Mouse (Mus musculus) heart, postnatal 36 days (tissue): ENCODE data around the gene Rgs6. TPM values are rescaled to one million over a fixed set of nuclear protein-coding genes. Genes with fewer than 3 reads are reported as not detected.

ENCODE experiments used
- DNase-seq, 2 experiments: peaks; one replicate each; pipeline ENCODE4 v3.0.0; 2021 to 2022
- intact Hi-C: fragments of 180-260 bp; cut with DNase I; formaldehyde crosslinking; loops from one replicate; pipeline ENCODE4 v1.15.1; 2025
- total RNA-seq, 2 experiments: library from RNA; stranded (reverse); gene quantifications; 2 replicates each; pipeline ENCODE4 v1.2.3; 2021

The Rgs6 gene
- total RNA-seq, 2 experiments from 2014 or later = 10.7 to 11.7 TPM

- DNase-seq = no peak
- intact Hi-C loops = loop anchor here (5.0 kb wide), 1 partner anchor 314 kb away; no protein-coding TSS in a partner anchor
Observed at GRCm38 (mm10) chr12:83112901-83113628, 525.0 kb downstream of the Rgs6 start.

DNA sequence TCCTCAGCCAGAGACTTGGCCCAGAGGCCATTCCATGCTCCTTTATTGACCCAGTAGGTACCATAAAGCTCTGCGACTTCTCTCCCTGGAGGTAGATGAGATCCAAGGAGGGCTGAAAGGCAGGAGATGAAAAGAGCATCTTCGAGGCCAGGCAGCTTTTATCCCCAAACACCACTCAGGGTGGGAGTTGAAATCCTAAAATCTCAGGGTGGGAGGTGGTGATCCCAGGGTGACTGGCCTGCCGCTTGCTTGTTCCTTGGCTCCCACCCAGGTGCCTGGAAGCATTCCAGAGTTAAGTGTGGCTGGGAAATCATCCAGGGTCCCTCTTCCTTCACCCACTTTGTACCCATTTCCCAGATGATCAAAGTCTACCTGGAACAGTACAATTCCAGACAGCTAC lies 525.9 kb downstream of the Rgs6 start:
- intact Hi-C loops = loop anchor here (1.0 to 5.0 kb wide), 3 partner anchors 251 to 388 kb away; no protein-coding TSS in a partner anchor
- DNase-seq = no peak

DNA sequence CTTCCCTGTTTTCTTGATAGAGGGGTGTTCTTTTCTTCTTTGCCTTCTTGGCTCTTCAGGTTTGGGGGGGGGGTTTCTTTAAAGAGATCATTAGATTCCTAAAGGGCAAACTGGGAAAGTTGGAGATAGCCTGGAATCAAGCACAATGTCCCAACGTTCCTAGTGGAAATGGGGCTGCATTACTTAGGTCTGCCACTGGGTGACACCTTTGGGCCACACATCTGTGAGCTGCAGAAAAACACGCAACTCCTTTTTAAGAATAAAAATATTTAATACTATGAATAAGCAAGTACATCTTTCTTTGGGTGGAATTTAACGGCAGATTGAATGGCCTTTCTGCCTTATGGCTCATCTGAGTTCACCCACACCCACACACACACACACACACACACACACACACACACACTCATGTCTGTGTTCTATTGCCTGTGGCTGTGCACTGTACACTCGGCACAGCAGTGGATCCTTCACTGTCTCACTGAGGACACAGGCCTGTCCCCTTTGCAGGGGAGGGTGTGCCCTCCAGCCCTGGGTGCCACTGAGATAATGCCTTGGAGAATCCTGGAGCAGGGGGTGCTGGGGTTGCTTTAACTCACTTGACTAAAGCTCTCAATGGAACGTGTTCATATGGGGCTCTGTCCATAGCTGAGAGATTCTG lies 526.4 kb downstream of the Rgs6 start:
- intact Hi-C loops = loop anchor here (1.0 to 5.0 kb wide), 3 partner anchors 250 to 388 kb away; no protein-coding TSS in a partner anchor
- peak; percentile 54 to 74 for DNase-seq

- no peak for DNase-seq
- intact Hi-C loops = no loop called here
Observed at GRCm38 (mm10) chr12:83124111-83124510, 536.0 kb downstream of the Rgs6 start.

DNA sequence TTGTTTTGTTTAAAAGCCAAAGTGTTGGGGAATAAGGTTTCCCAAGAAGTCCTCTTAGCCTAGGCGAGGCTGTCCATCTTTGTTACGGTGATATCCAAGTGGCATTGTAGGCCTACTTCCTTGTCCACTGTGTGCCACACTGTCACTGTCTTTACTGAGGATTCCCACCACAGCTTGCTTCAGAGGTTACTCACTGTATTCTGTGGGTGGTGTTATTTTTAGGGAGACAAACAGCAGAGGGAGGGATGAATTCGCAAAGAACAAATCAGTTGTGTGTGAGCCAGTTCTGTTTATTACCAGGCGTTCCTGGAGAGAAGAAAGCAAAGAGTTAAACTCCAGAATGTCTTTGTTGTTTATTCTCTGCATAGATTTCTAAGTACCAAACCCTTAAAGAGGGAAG lies 537.2 kb downstream of the Rgs6 start:
- DNase-seq = no peak
- intact Hi-C loops = no loop called here

GRCm38 (mm10) chr12:83126923-83127322 lies 538.8 kb downstream of the Rgs6 start:
- intact Hi-C loops = no loop called here

GRCm38 (mm10) chr12:83127955-83128354 lies 539.9 kb downstream of the Rgs6 start:
- intact Hi-C loops = no loop called here
- no peak for DNase-seq

More at GRCm38 (mm10) chr12:83126923-83127322, 538.8 kb downstream of the Rgs6 start:
- DNase-seq = no peak

DNA sequence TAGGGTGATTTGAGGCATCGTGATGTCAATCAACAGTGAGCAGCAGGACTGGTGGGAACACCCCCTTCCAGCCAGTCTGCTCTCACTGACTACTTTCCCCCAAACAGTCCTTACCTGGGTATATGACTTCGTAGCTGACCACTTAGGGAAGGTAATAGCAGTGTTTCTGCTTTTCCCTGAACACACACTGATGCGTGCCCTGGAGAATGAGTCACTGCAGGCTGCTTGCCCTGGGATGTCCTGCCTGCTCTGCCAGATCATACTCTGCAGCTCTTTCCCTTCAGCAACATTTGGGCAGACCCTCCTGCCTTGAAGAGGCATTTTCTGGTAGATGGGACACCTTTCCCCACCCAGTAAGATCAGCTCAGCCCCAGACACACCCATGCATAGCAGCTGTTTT lies 540.5 kb downstream of the Rgs6 start:
- no peak for DNase-seq
- intact Hi-C loops = no loop called here

DNA sequence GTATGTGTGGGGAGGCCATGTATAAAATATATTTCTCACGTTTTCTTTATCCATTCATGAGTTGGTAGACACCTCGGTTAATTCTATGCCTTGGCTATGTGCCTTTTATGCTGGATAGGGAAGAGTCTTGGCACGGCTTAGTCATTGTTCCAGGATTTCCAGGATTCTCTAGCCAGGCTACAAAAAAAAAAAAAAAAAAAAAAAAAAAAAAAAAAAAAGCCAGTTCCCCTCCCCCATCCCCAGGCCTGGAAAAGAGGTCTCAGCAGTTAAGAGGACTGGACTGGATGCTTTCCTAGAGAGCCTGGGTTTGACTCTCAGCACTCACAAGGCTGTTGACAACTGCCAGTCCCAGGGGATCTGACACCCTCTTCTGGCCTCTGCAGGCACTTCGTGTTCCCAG lies 543.3 kb downstream of the Rgs6 start:
- DNase-seq = no peak
- intact Hi-C loops = no loop called here

DNA sequence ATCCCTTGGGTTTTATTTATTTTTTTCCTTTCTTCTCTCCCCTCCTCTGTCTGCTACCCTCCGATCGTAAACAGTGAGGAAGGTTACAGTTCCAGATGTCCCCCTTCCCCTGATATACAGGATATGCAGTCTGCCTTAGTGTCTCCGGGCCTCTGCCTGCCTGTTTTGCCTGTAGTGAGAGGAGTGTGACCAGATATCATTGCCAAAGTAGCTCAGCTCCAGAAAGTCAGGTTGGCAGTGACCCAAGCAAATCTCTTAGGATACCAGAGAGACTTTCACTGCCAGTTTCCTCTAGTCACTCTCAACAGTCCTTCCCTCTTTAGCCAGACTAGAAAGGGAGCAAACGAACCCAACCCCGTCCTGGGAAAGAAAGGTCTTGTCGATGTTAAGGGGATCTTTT lies 545.7 kb downstream of the Rgs6 start:
- intact Hi-C loops = no loop called here
- DNase-seq = peak; percentile 62 to 69

- intact Hi-C loops = no loop called here
- no peak for DNase-seq
Observed at GRCm38 (mm10) chr12:83136031-83136430, 547.9 kb downstream of the Rgs6 start.

DNA sequence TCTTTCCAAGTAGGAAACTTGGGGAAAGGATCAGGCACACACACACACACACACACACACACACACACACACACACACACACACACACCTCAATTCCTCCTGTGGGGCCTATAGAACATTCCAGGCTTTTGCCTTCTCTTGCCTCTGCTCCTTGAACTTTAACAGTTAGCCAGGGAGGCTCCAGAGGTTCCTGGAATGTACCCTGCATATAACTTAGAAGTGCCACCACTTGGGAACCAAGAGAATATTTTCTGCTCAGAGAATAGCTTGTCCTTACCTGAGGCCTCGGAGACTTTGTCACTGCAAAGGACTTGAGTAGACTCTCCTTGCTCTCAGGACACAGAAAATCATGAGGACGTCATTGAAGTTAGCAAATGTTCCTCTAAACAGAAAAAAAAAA lies 548.4 kb downstream of the Rgs6 start:
- intact Hi-C loops = no loop called here
- DNase-seq = no peak

DNA sequence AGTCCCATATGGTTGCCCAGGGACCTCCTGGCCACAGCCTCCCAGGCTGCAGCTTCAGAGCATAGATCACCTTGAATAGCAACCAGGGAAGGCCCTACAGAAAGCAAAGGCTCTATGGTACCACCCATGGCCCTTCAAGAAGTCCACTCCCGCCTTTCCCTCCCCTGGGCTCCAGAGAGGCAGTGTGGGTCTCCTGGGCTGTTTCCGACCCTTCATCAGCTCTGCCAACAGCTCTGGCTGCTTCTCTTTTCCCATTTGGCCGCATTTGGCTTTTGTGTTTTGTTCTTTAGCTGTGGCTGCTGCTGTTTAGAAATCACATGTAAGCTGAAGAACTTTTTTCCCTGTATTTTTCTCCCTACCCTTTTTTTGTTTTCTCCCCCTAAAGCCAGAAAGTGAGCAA lies 548.9 kb downstream of the Rgs6 start:
- intact Hi-C loops = no loop called here
- no peak for DNase-seq

GRCm38 (mm10) chr12:83141164-83141563 lies 553.1 kb downstream of the Rgs6 start:
- intact Hi-C loops = no loop called here
- DNase-seq = no peak

GRCm38 (mm10) chr12:83142507-83142906 lies 554.4 kb downstream of the Rgs6 start:
- DNase-seq = no peak
- intact Hi-C loops = loop anchor here (2.0 kb wide), 1 partner anchor 20 kb away; no protein-coding TSS in a partner anchor

GRCm38 (mm10) chr12:83143071-83143470 lies 555.0 kb downstream of the Rgs6 start:
- no peak for DNase-seq
- intact Hi-C loops = loop anchor here (2.0 kb wide), 1 partner anchor 20 kb away; no protein-coding TSS in a partner anchor

DNA sequence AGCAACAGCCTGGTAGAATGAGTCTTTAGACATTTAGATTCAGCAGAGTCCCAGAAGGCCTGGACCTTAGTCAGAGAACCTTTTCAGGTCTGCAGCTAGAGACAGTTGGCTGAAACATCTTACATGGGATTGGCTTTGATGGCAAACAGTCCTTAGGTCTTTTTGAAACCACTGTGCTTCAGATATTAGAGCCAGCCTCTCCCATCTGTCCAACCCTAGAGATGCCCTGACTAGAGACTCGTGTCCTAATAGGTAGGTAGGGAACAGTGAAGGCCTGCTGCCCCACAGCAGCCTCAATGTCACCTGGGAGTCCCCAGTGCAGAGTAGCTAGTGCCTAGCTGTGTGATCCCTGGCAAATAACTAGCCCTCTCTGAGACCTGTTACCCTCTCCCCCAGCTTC lies 555.5 kb downstream of the Rgs6 start:
- no peak for DNase-seq
- intact Hi-C loops = loop anchor here (2.0 kb wide), 1 partner anchor 21 kb away; no protein-coding TSS in a partner anchor

GRCm38 (mm10) chr12:83145074-83145473 lies 557.0 kb downstream of the Rgs6 start:
- DNase-seq = no peak
- intact Hi-C loops = no loop called here

GRCm38 (mm10) chr12:83145902-83146301 lies 557.8 kb downstream of the Rgs6 start:
- intact Hi-C loops = no loop called here
- no peak for DNase-seq

- intact Hi-C loops = no loop called here
Observed at GRCm38 (mm10) chr12:83146917-83147316, 558.8 kb downstream of the Rgs6 start.

DNA sequence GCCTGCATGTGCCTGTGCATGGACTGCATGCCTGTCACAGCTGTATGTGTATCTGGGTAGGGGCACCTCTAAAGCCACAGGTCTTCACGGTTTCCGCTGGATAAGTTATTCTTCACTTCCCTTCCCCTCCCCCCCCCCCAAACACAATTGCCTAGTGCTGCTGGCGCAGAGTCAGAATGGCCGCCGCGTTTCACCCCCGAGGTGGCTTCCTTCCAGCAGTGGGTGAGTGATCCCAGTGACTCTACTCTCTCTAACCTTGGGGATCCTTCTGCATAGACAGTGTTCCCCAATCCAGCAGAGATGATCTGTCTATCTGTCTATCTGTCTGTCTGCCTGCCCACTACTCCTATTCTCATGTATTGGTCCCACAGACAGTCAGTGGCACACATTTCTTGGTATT lies 561.9 kb downstream of the Rgs6 start:
- DNase-seq = no peak

More at GRCm38 (mm10) chr12:83146917-83147316, 558.8 kb downstream of the Rgs6 start:
- DNase-seq = no peak

GRCm38 (mm10) chr12:83150813-83151212 lies 562.7 kb downstream of the Rgs6 start:
- no peak for DNase-seq
- intact Hi-C loops = no loop called here

More for the DNA sequence above, 561.9 kb downstream of the Rgs6 start:
- intact Hi-C loops = no loop called here
